Mouse (Mus musculus): Measurements from ENCODE around the gene F2rl2. TPM values are rescaled to one million over a fixed set of nuclear protein-coding genes. Genes with fewer than 3 reads are reported as not detected.

F2rl2 gene
- polyA plus RNA-seq (2015; fragmentation: Nextera tagmentation; extraction: Ambion mirVana): 0.26 and 0.32 TPM in 2 replicates

DNA sequence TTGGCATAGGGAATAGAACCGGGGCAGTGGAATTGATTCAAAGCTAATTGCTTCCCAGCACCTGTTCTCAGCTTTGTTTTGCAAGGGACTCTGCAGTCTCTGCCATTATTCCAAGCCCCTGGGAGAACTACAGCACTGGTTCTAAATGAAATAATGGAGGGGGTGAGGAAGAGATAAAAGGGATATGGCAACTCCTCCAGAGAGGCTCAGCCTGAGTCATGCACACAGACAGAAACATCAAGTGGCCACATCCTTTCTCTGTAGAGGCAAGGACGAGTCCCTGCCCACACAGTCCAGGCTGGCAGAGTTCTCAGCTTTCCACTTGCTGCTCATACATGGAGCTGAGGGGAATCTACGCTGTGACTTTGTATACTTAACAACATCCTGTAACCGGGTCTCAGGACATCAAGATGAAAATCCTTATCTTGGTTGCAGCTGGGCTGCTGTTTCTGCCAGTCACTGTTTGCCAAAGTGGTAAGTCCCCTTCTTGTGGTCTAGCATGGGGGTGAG lies at the start of gene F2rl2:
TSS of gene F2rl2 (plus strand) at position 200 of the 510 bp plus-strand sequence.
- no peak within 1 kb of the TSS for H3K4me2 ChIP-seq
- ATAC-seq (ENCODE audit: insufficient number of reproducible peaks, low FRiP score, low TSS enrichment, low read depth): no peak
- no peaks in the 10 kb centered on the region for H3K27me3 ChIP-seq
- 0 out of 2 replicates have a peak, but pooled peaks cover 2% of the 10 kb centered on the region for H3K4me1 ChIP-seq
- no peaks in the 10 kb centered on the region for H3K9me3 ChIP-seq
- no peak within 1 kb of the TSS for H3K27ac ChIP-seq
- H3K4me3 ChIP-seq: no peak within 1 kb of the TSS
- no peak within 1 kb of the TSS for H3K9ac ChIP-seq
- WGBS: 65% methylated on average over 4 of the region's 4 CpGs
- no peaks in the 10 kb centered on the region for H3K36me3 ChIP-seq

GRCm38 (mm10) chr13:95647248-95647647 lies 49.4 kb upstream of the F2rl2 start:
- ATAC-seq (ENCODE audit: insufficient number of reproducible peaks, low FRiP score, low TSS enrichment, low read depth): 0 out of 2 replicates have a peak, but pooled peaks have one; percentile 8
- WGBS: 33% methylated on average over 4 of the region's 4 CpGs
- Histone ChIP-seq H3K27me3 (no peaks in the 10 kb centered on the region), H3K27ac (peak overlapping the region; percentile 44; the same call in 1 of the 2 replicates), H3K9me3 (no peaks in the 10 kb centered on the region), H3K36me3 (0 out of 2 replicates have a peak, but pooled peaks cover 3% of the 10 kb centered on the region), H3K4me3 (no peak overlapping the region), H3K4me1 (peaks cover 11% of the 10 kb centered on the region), H3K9ac (no peak overlapping the region), H3K4me2 (no peak overlapping the region)

- Histone ChIP-seq H3K36me3 (0 out of 2 replicates have a peak, but pooled peaks cover 3% of the 10 kb centered on the region), H3K4me2 (no peak overlapping the region), H3K9ac (no peak overlapping the region), H3K27ac (no peak overlapping the region), H3K4me1 (no peaks in the 10 kb centered on the region), H3K9me3 (no peaks in the 10 kb centered on the region), H3K4me3 (no peak overlapping the region), H3K27me3 (no peaks in the 10 kb centered on the region)
- WGBS: 81% methylated on average over 3 of the region's 3 CpGs
- no peak for ATAC-seq (ENCODE audit: insufficient number of reproducible peaks, low FRiP score, low TSS enrichment, low read depth)
Observed at GRCm38 (mm10) chr13:95649941-95650340, 46.7 kb upstream of the F2rl2 start.

DNA sequence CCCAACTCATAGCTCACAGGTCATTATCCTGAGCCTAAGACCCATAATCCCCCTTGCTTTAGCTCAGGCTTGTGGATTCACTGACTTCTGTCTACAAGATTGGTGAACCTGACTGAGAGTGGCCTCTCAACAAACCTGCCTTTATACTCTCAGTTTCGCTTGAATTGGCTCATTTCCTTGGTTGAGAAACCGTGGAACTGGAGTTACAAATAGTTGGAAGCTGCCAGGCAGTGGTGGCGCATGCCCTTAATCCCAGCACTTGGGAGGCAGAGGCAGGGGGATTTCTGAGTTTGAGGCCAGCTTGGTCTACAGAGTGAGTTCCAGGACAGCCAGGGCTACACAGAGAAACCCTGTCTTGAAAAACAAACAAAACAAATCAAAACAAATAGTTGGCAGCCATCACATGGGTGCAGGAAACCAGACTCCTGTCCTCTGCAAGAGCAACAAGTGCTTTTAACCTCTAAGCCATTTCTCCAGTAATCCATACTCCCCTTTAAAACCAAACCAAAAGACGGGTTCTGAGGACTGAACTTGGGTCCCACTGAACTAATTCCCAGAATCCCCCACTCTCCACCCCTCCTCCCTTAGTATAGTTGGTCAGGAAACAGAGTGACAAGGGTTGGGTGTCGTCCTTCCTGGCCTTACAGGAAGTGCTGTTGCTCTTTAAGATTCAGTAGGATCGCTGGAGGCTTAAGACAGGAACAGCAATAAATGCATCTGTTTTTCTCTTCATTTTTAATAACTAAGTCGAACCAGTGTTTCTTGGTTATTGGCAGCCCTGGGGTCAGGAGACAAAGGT lies 44.6 kb upstream of the F2rl2 start:
- Histone ChIP-seq H3K27me3 (no peaks in the 10 kb centered on the region), H3K27ac (no peak overlapping the region), H3K4me3 (no peak overlapping the region), H3K9me3 (no peaks in the 10 kb centered on the region), H3K4me1 (peaks cover 4% of the 10 kb centered on the region; the same call in 1 of the 2 replicates), H3K9ac (no peak overlapping the region), H3K36me3 (no peaks in the 10 kb centered on the region), H3K4me2 (no peak overlapping the region)
- no peak for ATAC-seq (ENCODE audit: insufficient number of reproducible peaks, low FRiP score, low TSS enrichment, low read depth)
- 66% methylated on average over 7 of the region's 7 CpGs for WGBS

DNA sequence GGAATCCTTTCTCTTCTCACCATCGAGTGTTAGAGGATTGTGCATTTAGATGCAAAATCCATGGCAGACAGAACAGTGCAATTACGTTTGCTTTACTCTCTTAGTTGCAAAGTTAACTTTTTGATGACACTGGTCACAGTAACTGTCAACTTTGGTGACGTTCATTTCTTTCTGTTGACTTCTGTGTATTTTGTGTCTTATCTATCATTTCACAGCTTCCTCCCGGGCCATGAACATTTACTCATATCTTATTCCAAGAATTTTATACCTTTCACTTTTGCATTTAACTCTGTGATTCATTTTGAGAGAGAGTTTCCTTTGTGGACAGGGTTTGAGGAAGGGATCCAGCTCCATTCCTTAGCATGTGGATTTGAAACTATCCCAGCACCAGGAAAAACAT lies 43.0 kb upstream of the F2rl2 start:
- H3K4me2 ChIP-seq: no peak overlapping the region
- peaks cover 4% of the 10 kb centered on the region; the same call in 1 of the 2 replicates for H3K4me1 ChIP-seq
- H3K4me3 ChIP-seq: no peak overlapping the region
- H3K27me3 ChIP-seq: no peaks in the 10 kb centered on the region
- no peaks in the 10 kb centered on the region for H3K36me3 ChIP-seq
- H3K9ac ChIP-seq: no peak overlapping the region
- 74% methylated on average over 4 of the region's 4 CpGs for WGBS
- H3K27ac ChIP-seq: no peak overlapping the region
- ATAC-seq (ENCODE audit: insufficient number of reproducible peaks, low FRiP score, low TSS enrichment, low read depth): no peak
- H3K9me3 ChIP-seq: no peaks in the 10 kb centered on the region

DNA sequence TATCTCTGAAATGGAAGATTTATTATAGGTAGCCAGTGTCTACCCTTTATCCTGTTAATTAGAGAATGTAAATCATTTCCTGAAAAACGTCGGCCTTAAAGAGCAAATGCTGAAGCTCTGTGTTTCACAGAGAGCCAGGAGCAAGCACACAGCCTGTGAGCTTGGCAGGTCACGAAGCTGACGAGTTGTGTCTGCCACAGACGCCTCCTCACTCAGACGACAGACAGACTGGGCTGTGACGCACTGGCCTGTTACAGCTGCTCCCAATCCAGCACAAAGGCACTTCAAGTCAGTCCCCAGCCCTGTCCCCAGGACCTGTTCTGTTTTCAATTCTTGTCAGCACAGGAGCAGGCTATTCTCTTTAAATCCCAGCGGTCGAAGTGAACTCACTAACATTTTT lies 41.4 kb upstream of the F2rl2 start:
- ATAC-seq (ENCODE audit: insufficient number of reproducible peaks, low FRiP score, low TSS enrichment, low read depth): no peak
- H3K4me1 ChIP-seq: peaks cover 4% of the 10 kb centered on the region; the same call in 1 of the 2 replicates
- H3K4me3 ChIP-seq: no peak overlapping the region
- no peak overlapping the region for H3K27ac ChIP-seq
- no peaks in the 10 kb centered on the region for H3K27me3 ChIP-seq
- whole genome bisulfite sequencing: 16% methylated on average over 9 of the region's 9 CpGs
- no peak overlapping the region for H3K9ac ChIP-seq
- H3K36me3 ChIP-seq: no peaks in the 10 kb centered on the region
- no peaks in the 10 kb centered on the region for H3K9me3 ChIP-seq
- H3K4me2 ChIP-seq: no peak overlapping the region

GRCm38 (mm10) chr13:95657171-95657570 lies 39.5 kb upstream of the F2rl2 start:
- 78% methylated on average over 9 of the region's 9 CpGs for WGBS
- no peak for ATAC-seq (ENCODE audit: insufficient number of reproducible peaks, low FRiP score, low TSS enrichment, low read depth)
- H3K9me3 ChIP-seq: no peaks in the 10 kb centered on the region
- no peak overlapping the region for H3K4me2 ChIP-seq
- H3K36me3 ChIP-seq: peaks cover 7% of the 10 kb centered on the region; the same call in 1 of the 2 replicates
- no peak overlapping the region for H3K9ac ChIP-seq
- H3K27me3 ChIP-seq: no peaks in the 10 kb centered on the region
- no peak overlapping the region for H3K27ac ChIP-seq
- H3K4me1 ChIP-seq: peaks cover 4% of the 10 kb centered on the region; the same call in 1 of the 2 replicates
- H3K4me3 ChIP-seq: no peak overlapping the region

DNA sequence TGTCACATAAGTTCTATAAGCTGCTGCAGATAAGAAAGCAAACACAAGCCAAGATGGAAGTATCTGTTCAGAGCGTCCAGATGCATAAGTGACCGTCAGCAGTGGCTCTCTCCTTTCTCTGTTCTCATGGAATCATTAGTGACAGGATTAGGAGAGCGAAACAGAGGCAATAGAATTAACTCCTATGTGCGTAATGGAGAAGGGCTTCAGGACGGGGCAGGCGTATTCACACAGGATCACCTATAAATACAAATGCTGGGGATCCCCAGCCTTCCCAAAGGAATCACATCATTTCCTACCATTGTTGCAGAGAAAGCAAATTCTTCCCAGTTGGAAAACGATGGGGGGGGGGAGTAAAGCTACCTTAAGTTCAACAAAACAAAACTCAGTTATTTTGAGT lies 37.2 kb upstream of the F2rl2 start:
- Histone ChIP-seq H3K9me3 (no peaks in the 10 kb centered on the region), H3K36me3 (peaks cover 14% of the 10 kb centered on the region), H3K9ac (no peak overlapping the region), H3K27ac (no peak overlapping the region), H3K4me1 (peaks cover 4% of the 10 kb centered on the region; the same call in 1 of the 2 replicates), H3K4me2 (no peak overlapping the region), H3K4me3 (no peak overlapping the region), H3K27me3 (no peaks in the 10 kb centered on the region)
- WGBS: 78% methylated on average over 7 of the region's 7 CpGs
- ATAC-seq (ENCODE audit: insufficient number of reproducible peaks, low FRiP score, low TSS enrichment, low read depth): no peak

GRCm38 (mm10) chr13:95663834-95664233 lies 32.8 kb upstream of the F2rl2 start:
- Histone ChIP-seq H3K4me3 (no peak overlapping the region), H3K27me3 (no peaks in the 10 kb centered on the region), H3K4me2 (no peak overlapping the region), H3K9me3 (no peaks in the 10 kb centered on the region), H3K4me1 (no peaks in the 10 kb centered on the region), H3K27ac (no peak overlapping the region), H3K36me3 (peaks cover 22% of the 10 kb centered on the region), H3K9ac (no peak overlapping the region)
- ATAC-seq (ENCODE audit: insufficient number of reproducible peaks, low FRiP score, low TSS enrichment, low read depth): no peak
- 92% methylated on average over 4 of the region's 4 CpGs for WGBS

DNA sequence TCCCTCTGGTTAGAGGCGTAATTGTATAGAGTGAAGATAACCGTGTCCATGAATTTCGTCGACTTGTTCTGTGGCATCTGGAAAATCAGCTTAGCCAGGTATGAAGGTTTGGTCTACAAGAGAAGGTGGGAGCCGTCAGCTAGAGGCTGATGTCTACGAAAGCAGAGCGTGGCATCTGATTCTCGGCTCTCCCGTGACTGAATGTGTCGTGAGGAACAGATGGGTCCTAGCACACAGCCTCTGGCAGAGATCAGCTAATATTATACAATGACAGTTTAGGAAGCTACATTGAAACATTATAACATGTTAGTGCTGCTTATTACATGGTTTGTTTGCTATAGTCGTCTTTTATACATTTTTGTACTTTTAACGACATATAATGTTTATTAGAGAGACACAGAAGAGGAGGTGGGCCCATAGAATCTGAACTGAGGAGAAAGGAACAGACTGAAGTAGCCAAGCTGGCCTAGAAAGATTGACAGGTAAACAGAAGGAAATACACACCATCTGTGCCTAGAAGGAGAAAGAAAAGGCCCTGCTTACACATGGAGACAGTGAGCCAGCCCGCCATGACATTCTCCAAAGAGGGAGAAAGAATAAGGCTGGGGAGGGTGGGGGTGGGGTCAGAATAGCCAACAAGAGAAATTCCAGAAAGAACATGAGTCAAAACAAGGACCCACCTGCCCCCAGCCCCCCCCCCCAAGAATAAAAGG lies 30.9 kb upstream of the F2rl2 start:
- WGBS: 79% methylated on average over 13 of the region's 13 CpGs
- no peak overlapping the region for H3K9ac ChIP-seq
- ATAC-seq (ENCODE audit: insufficient number of reproducible peaks, low FRiP score, low TSS enrichment, low read depth): no peak

GRCm38 (mm10) chr13:95667260-95667659 lies 29.4 kb upstream of the F2rl2 start:
- H3K9me3 ChIP-seq: no peaks in the 10 kb centered on the region
- 22% methylated on average over 4 of the region's 7 CpGs for WGBS
- peaks cover 19% of the 10 kb centered on the region; the same call in 1 of the 2 replicates for H3K36me3 ChIP-seq
- no peaks in the 10 kb centered on the region for H3K27me3 ChIP-seq
- no peaks in the 10 kb centered on the region for H3K4me1 ChIP-seq
- ATAC-seq (ENCODE audit: insufficient number of reproducible peaks, low FRiP score, low TSS enrichment, low read depth): no peak
- H3K4me2 ChIP-seq: no peak overlapping the region
- H3K9ac ChIP-seq: no peak overlapping the region
- no peak overlapping the region for H3K4me3 ChIP-seq
- H3K27ac ChIP-seq: no peak overlapping the region

More for the DNA sequence above, 30.9 kb upstream of the F2rl2 start:
- H3K27me3 ChIP-seq: no peaks in the 10 kb centered on the region
- no peaks in the 10 kb centered on the region for H3K4me1 ChIP-seq
- no peaks in the 10 kb centered on the region for H3K9me3 ChIP-seq
- peaks cover 23% of the 10 kb centered on the region for H3K36me3 ChIP-seq
- H3K4me3 ChIP-seq: no peak overlapping the region
- no peak overlapping the region for H3K27ac ChIP-seq
- H3K4me2 ChIP-seq: no peak overlapping the region

DNA sequence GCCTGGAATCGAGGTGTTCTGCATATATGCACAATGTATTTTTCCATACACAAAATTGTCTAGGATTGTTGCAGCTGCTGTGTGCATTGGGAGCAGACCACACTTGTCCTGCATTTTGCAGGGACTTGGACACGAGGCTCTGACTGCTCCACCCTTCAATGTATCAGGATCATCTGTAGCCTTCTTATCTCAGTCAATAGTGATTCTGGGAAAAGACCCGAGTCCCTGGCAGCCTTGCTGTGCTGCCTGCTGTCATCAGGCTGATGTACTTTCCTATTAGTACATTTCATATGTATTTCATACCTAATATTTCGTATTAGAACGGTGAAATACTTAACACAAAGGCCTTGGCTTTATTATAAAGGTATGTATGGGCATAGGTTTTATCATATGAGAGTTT lies 26.1 kb upstream of the F2rl2 start:
- Histone ChIP-seq H3K4me1 (no peaks in the 10 kb centered on the region), H3K9me3 (no peaks in the 10 kb centered on the region), H3K27me3 (no peaks in the 10 kb centered on the region), H3K36me3 (0 out of 2 replicates have a peak, but pooled peaks cover 7% of the 10 kb centered on the region), H3K4me3 (no peak overlapping the region), H3K4me2 (no peak overlapping the region), H3K9ac (no peak overlapping the region), H3K27ac (no peak overlapping the region)
- 91% methylated on average over 5 of the region's 5 CpGs for WGBS
- no peak for ATAC-seq (ENCODE audit: insufficient number of reproducible peaks, low FRiP score, low TSS enrichment, low read depth)

Measured in limb, embryonic 15.5 days (tissue).